Mouse (Mus musculus) spleen, postnatal 0 days (tissue): ENCODE measurements around the gene Gm5447. TPM values are rescaled to one million over a fixed set of nuclear protein-coding genes. Genes with fewer than 3 reads are reported as not detected.

Experiments used
- polyA plus RNA-seq: library from polyadenylated mRNA; unstranded; fragments of >200 nt; fragmentation: Nextera tagmentation; extraction: Ambion mirVana; gene quantifications from 2 replicates; pipeline ENCODE4 v1.2.1, GENCODE M21; 2015

The Gm5447 gene
- polyA plus RNA-seq: 0.08 TPM in 1 of 2 replicates, not detected in the other

DNA sequence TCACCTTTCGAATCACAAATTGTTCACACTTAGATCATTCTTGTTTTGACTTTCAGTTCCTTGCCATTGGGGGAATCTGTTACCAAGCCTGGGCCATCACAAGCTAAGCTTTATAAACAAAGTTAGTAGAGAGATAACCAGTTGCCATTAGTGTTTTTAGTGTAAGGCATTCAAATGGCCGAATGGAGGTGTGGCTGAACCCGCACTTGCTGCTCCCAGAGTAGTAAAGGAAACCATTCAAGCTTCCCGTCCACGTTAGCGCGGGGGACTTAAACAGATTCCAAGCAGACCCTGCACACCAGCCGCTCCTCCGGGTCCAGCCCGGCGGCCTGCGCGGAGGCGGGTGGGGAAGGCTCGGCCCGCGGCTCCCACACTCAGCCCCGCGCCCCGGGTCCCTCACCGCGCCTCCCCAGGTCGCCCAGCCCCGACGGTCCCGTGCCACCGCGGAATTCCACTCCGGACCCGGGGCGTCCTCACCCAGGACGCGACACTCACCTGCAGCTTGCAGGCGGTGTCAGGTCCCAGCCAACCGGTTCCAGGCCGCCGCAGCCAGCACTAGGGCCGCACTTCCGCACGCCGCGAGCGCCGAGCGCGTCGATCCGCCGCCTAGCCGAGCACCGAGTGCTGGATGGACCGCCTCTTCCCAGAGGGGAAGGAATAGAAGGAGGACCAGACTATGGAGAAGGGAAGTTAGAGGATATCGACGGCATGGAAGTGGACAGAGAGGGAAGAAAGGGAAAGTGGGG, at the start of gene Gm5447, which contains the start of gene Exoc2:
TSS of gene Gm5447 (plus strand) at position 704 of the 746 bp plus-strand sequence.
TSS of gene Exoc2 (minus strand) at position 593 of the 746 bp plus-strand sequence.

DNA sequence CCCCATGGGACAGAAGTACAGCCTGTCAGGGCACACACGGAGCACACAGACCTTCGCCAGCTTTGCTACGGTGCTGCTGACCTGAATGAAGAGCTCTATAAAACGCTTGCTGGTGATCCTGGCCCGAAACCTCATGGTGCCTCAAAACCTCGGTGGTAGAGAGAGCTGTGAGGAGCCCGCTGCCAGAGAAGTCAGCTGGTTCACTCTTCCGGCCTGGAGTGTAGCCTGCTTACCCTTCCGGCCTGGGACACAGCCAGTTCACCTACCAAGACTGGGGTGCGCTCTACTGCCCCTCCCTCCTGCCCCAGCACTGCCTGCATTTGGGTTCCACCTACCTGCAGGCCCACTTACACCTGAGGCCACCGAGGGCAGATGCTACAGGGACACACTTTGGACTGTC, 26.5 kb upstream of the Gm5447 start, which contains the start of gene Hus1b:
TSS of gene Hus1b (minus strand) at position 220 of the 400 bp plus-strand sequence.

Other genes starting within 250 kb of the Gm5447 start
- 0.70 and 1.2 TPM in 2 replicates for gene Irf4, start 225.0 kb upstream of the Gm5447 start, polyA plus RNA-seq
- 0.17 TPM in 1 of 2 replicates, not detected in the other for gene Hus1b, start 26.4 kb upstream of the Gm5447 start, polyA plus RNA-seq
- 16.3 and 19.6 TPM in 2 replicates for gene Exoc2, start 111 bp upstream of the Gm5447 start, polyA plus RNA-seq